Mouse (Mus musculus) brain, embryonic 14.5 days (tissue): ENCODE results near the gene Gm20521.
A peak's percentile ranks its signal among the peaks of the same experiment; 100 is the strongest.

Experiments
- CTCF ChIP-seq: fragments of 200-500 bp; IDR thresholded peaks from 2 replicates; pipeline ENCODE4 v1.5.1; 2012; ENCODE audit warnings: inconsistent platforms, mild to moderate bottlenecking, moderate library complexity, borderline replicate concordance; ENCODE audit not compliant: insufficient read depth, insufficient read length; ENCODE audit errors: extremely low read depth
- POLR2A ChIP-seq: fragments of 200-500 bp; IDR thresholded peaks from 2 replicates; pipeline ENCODE4 v1.6.1; 2012; ENCODE audit warnings: mild to moderate bottlenecking, inconsistent platforms, borderline replicate concordance; ENCODE audit not compliant: poor library complexity, insufficient read depth, insufficient read length, severe bottlenecking; ENCODE audit errors: extremely low read depth

DNA sequence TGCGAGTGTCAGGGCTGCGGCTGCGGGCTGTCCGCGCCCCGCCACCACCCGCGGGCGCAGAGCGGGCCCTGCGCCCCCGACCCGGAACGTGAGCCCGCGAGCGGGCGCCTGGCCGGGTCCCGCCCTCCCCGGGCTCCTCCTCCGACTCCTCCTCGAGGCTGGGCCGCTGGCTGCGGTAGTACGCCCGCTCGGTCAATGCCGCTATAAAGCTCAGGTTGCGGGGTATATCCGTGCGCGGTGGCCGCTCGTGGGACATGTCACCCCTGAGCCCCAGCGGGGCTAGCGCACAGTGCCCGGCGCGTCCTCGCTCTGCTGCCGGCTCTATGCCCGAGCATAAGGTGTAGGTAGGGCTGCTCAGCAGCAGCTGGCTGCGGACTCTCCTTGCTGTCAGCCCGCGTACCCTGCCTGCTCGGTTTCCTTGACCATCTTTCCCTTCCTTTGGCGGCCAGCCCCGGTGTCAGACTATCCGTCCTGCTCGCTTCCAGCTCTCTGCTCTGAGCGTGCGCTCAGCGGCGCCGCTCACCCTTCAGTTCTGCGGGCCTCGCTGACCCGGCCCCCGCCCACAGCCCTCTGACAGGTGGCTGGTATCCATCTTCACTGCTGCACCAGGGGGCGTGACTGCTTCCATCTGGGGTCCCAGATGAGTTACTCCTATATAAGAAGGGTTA is 6.1 kb upstream of the Gm20521 start, which contains the start of gene Ppp1r3e:
- TF ChIP-seq CTCF (no peak), POLR2A (peak; percentile 4; the same call in 1 of the 2 replicates)
